Mouse (Mus musculus) thymus, postnatal 0 days (tissue): ENCODE measurements around the gene Hyou1. TPM values are rescaled to one million over a fixed set of nuclear protein-coding genes. Genes with fewer than 3 reads are reported as not detected.
"Not testable (repeated sequence)": the region's sequence is repeated elsewhere in the genome, so short reads cannot be mapped to it uniquely, and the experiment has no call there.

Source experiments
- DNase-seq: peaks from one replicate; pipeline ENCODE4 v3.0.0-alpha.2; 2015; ENCODE audit warnings: low spot score
- polyA plus RNA-seq: library from polyadenylated mRNA; unstranded; fragments of >200 nt; fragmentation: Nextera tagmentation; extraction: Ambion mirVana; gene quantifications from 2 replicates; pipeline ENCODE4 v1.2.1, GENCODE M21; 2015

Hyou1 gene
- polyA plus RNA-seq, 1 experiment from 2014 or later = 13.1 TPM

DNA sequence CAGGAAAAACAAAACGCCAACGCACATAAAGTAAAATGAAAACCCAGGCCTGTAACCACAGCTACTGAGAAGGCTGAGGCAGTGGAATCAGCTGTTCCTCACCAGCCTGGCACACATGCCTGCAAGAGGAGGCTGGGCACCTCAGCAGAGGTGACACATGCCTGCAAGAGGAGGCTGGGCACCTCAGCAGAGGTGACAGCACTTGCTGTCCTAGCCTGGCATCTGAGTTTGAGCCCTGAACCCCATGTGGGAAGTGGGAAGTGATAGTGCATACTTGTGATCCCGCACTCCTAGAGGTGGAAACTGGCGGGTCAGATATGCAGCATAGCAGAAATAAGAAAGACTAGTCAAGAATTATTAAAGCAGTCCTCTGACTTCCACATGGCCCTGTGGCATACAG, 27.9 kb upstream of the Hyou1 start:
- DNase-seq = no peak

DNA sequence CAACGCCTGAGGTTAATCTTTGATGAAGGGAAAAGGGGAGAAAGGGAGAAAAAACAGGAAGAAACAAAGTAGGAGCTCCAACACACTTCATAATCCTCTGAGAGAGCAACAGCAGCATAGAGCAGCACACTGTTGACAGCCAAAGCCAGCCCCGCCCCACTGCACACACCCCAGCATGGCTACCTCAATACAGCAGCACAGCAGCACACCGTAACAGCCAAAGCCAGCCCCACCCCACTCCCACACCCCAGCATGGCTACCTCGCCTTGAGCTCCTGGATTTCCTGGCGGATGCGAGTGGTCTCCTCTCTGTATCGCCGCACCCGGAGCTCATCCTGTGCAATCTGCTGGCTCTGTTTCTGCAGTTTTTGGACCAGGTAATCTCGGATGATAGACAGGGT, 27.0 kb upstream of the Hyou1 start:
- DNase-seq = no peak

DNA sequence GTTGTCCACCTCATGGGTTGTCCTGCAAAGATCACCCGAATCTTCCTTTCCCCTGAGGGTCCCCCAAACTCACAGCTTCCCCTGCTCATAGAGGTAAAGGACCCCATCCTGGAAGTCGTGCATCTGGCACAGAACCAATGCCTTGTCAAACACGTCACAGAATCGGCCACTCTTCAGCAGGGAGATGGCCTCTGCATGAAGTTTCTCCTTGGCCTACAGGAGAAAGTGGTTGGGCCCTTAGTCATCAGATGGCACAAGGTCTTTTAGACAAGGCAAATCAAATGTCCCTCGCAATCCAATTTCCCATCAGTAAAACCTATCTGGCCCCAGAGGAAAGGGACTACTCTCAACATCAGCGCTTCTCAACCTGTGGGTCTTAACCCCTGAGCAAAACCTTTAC, 26.1 kb upstream of the Hyou1 start:
- no peak for DNase-seq

DNA sequence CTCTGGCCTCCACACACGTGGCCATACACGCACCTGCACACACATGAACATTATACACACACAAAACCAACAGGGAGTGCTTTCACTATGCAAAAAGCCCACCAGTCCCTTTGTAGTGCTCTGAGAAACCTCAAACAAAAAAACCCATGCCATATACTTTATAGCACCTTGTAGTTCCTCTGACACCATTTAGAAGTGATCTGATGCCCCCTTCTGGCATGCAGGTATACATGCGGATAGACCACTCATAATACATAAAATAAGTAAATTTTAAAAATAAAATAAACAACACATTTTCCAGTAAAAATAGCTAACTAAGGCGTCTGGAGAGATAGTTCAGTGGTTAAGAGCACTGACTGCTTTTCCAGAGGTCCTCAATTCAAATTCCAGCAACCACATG, 22.1 kb upstream of the Hyou1 start:
- peak; percentile 78 for DNase-seq

DNA sequence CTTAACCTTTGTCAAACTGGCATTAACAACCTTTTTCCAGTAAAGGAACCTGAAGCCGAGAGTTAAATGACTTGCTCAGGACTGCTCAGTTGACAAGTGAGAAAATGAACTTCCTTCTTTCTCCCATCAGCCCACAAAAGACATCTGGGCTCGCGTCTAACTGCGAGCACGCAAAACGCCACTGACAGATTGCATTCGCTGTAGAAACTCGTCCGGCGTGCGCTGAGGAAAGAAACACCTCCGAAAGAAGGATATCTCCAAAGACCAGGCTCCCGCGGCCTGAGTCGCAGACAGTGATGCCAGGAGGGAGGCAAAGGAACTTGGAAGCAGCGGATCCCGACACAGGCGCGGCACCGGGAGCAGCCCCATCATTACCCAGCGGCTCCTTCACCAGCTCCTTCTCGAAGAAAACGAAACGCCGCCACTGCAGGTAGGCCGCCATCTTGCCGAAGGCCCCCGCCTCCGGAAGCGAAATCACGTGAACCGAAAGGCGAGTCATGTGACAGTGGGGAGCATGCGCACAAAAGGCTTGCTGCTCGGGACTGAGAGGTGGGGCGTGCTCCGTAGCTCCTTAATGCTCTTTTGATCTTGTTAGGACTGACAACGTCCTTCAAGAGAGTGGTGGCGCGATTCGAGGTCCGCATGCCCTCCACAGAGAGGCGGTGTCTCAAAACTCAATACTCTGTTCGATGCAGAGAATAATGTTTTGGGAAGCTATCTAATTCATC, 17.9 kb upstream of the Hyou1 start, which contains the start of gene Vps11:
Gene Vps11 (minus strand): TSS at position 481 of the 728 bp plus-strand sequence.
- DNase-seq = peak; percentile 97

DNA sequence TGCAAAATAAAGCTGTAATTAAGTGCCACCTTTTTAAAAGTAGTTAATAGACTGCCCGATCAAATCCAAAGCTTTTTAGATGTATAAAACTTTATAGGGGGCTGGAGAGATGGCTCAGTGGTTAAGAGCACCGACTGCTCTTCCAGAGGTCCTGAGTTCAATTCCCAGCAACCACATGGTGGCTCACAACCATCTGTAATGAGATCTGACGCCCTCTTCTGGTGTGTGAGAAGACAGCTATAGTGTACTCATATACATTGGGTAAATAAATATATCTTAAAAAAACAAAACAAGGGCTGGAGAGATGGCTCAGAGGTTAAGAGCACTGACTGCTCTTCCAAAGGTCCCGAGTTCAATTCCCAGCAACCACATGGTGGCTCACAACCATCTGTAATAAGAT, 17.4 kb upstream of the Hyou1 start:
- DNase-seq = not testable (repeated sequence)

DNA sequence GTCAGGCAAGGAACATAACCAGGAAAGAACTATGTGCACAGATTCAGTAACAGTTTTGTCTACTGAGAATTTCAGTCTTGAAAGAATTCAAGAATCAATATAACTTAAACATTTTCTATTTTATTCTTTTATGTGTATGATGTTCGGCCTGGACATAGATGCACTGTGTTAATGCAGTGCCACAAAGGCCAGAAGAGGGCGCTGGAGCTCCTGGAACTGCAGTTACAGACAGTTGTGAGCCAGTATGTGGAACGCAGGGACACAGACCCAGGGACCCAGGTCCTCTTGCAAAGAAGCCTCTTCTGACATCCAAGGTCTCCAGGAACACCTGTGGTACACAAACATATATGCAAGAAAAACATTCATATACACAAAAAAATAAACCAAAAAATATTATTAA, 14.8 kb upstream of the Hyou1 start:
- peak; percentile 16 for DNase-seq

DNA sequence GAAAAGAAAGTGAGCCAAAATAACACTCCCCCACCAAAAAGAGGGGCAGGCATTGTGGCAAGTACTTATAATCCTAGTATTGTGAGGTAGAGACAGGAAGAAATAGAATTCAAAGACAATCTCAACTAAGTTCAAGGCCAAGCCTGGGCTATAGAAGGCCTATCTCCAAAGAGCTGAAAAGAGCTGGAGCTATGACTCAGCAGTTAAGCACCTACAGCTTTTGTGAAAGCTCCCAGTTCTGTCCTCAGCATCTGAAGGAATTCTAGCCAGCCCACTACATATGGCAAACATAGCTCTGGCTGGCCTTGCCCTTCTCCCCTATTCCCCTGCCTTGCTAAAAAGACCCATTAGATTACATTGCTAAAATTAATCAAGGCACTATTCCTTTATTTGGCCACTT, 5.9 kb upstream of the Hyou1 start:
- no peak for DNase-seq

DNA sequence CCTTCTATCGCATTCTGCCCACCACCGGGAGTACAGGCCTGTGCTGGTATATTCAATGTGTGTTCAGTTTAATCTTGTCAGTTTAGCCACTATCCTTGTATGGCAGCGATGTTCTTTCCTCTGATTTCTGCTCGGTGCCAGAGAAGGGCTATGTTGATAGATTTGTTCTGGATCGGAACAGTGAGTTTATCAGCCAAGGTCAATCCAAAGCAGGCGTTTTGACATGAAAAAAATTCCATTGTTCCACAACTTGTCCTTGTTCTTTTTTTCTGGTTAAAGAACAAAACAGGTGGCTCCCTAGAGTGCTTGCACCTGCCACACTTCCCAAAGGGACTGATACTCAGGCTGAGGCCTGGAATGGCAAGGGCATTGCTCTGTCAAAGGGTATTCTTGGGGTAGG, 3.1 kb upstream of the Hyou1 start:
- no peak for DNase-seq

DNA sequence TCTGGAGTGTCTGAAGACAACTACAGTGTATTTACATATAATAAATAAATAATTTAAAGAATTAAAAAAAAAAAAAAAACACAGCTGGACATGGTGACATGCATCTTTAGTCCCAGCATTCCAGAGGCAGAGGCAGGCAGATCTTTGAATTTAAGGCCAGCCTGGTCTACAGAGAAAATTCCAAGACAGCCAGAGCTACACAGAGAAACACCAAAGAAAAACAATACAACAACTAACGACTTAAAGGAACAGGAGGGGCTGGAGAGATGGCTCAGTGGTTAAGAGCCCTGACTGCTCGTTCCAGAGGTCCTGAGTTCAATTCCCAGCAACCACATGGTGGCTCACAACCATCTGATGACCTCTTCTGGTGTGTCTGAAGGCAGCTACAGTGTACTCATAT, 2.0 kb upstream of the Hyou1 start:
- not testable (repeated sequence) for DNase-seq

DNA sequence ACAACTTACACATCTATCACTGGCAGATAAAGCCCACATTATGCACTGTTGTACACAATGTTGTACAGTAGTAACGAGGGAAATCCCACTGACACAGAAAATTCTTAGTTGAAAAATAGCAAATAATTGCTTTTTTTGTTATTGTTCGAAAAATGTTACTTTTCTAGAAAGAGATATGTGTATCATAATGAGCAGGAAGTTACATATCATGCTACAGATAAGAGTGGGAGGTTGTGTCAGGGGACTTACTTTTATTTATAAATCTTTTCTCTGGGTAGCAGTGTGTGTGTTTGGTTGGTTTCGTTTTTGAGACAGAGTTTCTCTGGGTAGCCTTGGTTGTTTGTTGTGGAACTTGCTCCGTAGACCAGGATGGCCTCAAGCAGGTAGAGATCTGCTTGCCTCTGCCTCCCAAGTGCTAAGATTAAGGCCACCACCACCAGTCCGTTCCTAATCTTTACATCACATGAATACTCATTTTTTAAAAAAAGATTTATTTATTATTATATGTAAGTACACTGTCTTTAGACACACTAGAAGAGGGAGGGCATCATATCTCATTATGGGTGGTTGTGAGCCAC, 1.0 kb upstream of the Hyou1 start:
- DNase-seq = no peak

DNA sequence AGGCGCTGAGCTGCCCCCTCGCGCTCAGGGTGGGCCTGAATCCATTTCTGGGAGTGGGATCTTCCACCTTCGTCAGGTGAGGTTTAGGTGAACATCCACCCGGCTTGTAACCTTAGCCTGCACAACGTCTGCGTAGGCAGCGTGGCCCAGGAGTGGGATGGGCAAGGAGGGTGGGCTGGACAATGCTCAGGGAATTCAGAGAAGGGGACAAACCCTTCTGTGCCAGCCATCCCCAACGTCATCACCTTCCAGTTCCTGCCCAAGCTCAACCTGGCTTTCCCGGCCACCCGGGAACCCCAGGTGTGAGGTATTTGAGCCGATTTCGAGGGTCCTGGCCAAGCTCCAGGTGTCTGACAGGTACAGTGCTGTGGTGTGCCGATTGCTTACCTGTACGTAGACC, 572 bp downstream of the Hyou1 start:
- DNase-seq = no peak

DNA sequence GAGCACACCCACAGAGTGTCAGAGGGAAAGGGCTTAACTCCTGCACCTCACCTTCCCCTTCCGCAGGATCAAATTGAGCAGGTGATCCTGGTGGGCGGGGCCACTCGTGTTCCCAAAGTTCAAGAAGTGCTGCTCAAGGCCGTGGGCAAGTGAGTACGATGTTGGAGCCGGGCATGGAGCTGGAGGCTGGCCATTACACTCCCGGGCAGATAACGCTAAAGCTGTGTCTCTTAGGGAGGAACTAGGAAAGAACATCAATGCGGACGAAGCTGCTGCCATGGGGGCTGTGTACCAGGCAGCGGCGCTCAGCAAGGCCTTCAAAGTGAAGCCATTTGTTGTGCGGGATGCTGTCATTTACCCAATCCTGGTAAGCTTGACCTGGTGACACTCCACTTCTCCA, 5.3 kb downstream of the Hyou1 start:
- DNase-seq = no peak

DNA sequence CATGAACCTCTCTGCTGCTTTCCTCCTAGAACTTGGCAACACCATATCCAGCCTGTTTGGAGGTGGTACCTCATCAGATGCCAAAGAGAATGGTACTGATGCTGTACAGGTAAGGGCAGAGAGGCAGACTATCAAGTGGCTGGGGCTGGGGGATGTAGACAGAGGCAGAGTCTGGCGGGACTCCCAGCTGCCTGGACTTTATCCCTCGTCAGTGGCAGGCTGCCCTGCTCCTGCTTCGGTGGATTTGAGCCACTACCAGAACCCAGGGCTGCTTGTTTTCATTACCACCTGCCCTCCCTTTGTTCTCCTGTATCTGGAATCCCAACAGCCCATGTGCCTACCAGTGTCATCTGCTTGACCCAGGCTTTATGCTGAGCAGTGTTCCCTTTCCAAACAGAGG, 7.9 kb downstream of the Hyou1 start:
- no peak for DNase-seq

DNA sequence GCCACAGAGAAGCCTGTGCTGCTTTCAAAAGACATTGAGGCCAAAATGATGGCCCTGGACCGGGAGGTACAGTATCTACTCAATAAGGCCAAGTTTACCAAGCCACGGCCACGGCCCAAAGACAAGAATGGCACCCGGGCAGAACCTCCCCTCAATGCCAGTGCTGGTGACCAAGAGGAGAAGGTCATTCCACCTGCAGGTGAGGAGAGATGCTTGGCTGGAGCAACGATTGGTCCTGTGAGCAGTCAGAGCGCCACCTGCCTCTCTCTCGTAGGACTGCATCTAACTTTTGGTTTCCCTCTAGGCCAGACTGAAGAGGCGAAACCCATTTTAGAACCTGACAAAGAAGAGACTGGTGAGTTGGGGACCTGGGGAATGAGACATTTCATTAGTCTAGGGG, 10.0 kb downstream of the Hyou1 start:
- DNase-seq = peak; percentile 60

DNA sequence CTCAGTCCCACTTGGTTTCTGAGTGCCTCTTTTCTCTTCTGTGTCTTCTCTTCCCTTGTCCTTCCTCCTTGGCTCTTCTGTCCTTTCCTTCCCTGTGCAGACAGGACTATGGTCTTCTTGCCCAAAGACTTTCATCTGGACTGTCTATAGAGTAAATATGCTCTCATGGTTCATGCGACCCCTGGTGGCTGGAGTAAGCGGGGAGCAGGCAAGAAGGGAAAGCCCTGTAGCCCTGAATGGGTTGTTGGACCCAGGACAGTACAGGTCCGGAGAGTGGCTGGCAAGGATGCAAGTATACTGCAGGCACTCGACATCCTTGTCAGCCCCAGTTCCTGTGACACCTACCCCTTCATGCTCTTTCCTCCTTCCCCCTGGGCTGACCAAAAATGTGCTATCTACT, 12.2 kb downstream of the Hyou1 start:
- peak; percentile 50 for DNase-seq

DNA sequence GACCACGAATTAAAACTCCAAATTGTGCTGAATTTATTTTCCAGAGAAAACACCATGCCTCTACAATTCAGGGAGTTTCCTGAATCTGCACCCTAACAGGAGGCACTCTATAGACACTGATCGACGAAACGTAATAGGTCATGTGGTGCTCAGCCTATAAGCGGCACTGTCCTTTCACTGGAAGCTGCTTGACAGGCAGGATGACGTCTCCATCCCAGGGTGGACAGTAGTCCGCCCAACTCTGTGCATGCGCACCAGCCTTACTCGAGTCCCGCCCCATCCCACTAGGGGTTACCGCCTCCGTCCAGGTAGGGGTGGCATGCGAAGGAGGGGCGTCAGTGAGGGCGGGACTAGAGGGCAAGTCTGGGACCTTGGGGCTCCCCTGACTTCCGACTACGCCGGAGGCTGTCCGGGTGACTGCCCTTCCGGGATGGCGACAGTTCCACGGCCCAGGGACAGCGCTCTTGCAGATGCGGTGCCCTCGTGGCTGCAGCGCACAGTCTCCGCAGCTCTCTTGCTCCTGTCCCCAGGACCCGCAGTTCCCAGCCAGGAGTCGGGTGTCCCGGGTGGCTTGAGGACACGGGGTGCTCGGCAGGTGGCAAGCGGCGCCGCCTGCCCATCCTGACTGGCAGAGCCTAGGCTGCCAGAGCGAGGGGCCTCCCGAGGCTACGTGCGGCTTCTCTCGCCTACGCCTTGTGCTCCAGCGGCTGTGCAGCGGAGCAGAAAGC, 17.6 kb downstream of the Hyou1 start, which contains the start of gene Slc37a4:
Gene Slc37a4 (plus strand): TSS at position 169 of the 728 bp plus-strand sequence.
- peak; percentile 81 for DNase-seq

DNA sequence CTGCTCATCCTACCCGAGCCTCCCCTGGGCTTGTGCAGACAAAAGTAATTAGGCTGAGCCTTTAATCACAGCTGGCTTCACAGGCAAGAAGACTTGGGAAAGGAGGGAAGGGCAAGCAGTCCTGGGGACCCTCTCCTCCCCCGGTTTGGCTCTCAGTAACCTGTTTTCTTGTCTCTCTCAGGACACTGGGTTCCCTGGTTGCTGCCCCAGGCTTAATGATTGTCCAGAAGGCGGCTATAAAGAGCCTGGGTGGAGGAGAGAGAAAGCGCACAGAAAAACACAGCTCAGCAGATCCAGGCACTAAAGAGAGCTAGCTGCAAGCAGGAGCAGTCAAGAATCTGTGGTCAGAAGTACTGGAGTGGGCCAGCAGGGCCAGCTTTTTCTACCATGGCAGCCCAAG, 18.8 kb downstream of the Hyou1 start:
- no peak for DNase-seq

DNA sequence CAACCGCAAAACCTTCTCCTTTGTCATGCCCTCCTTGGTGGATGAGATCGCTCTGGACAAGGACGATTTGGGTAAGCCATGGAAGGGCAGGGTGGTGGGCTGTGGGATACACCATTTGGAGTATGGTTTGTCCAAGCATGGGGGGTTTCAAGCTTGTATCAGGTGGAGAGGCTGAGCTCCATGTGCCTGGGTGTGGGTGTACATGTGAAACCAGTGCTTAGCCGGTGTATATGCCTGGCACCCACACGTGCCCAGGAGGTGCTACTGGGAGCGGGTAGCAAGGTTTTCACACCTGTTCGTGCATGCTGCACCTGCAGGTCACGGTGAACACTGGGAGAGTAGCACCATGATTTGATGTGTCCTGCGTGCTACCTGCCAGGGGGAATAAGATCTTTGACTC, 19.3 kb downstream of the Hyou1 start:
- DNase-seq = no peak

DNA sequence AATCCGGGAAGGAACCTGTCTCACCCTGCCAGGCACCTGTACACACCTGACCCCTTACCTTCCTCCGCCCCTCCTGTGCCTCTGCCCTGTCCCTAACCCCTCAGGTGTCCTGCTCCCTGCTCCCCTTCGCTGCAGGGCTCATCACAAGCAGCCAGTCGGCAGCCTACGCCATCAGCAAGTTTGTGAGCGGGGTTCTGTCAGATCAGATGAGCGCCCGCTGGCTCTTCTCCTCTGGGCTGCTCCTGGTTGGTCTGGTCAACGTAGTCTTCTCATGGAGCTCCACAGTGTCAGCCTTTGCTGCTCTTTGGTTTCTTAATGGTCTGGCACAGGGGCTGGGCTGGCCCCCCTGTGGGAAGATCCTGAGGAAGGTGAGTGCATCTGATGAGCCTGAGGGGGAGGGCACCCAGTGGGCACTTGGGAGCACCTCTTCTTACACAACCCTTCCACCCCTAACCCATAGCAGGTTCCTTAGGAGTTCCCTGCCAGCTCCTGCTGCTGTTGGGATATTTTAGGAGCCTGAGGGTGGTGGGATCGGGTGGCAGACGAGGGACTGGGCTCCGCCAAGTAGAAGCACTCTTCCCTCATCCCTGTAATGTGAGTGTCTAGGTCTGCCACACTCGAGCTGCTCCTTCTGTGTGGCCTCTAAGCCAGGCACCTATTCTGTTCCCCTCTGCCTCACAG, 20.0 kb downstream of the Hyou1 start:
- no peak for DNase-seq

DNA sequence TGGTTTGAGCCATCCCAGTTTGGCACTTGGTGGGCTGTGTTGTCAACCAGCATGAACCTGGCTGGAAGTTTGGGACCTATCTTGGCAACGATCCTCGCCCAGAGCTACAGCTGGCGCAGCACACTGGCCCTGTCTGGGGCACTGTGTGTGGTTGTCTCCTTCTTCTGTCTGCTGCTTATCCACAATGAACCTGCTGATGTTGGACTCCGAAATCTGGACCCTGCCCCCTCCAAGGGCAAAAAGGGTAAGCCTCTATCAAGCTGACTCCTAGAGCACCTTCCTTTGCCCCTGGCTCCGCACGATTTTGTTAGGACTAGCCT, 20.5 kb downstream of the Hyou1 start:
- DNase-seq = no peak

DNA sequence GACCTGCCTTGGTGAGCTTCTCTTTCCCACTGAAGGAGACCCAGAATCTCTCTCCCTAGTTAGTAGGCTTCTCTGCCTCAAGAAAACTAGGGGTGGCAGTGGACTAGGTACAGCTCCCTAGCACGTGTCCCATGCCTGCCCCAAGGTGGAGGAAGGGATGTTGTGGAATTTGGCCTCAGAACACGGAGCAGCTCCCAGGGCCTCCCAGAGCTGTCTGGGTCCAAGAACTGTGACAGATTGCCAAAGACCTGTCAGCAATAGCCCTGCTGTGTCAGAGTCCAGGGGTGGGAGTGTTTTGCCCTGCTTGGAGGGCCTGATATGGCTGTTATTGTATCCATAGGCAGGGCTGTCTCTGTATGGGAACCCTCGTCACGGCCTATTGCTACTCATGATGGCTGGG, 21.8 kb downstream of the Hyou1 start:
- no peak for DNase-seq
